Mouse (Mus musculus): ENCODE measurements around the gene Qsox1.
A peak's percentile ranks its signal among the peaks of the same experiment; 100 is the strongest.

Qsox1 gene

DNA sequence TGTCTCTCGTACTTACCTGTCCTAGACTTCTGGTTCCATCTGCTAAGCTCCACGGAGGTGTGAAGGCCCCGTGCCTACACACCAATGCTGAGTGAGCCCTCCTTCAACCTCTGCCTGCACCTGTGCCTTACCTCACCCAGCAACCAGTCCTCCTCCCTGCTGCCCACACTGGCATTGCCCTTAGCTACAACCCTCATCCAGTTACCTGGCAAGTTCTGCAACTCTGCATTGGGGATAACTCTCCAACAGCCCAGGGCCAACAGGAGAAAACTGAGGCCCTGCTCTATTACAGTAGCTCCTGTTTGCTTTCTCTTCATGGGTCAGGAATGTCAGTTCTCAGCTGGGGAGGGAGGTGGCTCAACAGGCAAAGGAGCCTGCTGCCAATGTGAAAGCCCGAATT, 14.7 kb downstream of the Qsox1 start:
- DNase-seq = no peak

DNA sequence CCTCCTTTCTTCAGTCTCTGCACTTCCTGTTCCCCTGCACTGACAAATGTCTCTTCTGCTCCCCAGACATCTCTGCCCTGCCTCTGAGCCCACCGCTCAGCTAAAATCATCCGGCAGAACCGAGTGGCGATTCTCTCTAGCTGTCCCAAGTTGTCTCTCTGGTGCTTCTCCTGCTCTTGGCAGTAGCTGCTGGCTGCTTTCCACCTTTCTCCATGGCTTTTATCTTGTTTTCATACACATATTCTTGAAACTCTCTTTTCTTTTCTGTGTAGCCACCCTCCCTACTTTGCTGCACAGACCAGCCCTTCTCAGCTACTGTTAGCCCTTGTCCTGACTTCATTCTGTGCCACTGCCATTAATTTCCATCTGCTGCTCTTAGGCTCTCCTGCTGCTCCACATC, 15.3 kb downstream of the Qsox1 start:
- no peak for DNase-seq

DNA sequence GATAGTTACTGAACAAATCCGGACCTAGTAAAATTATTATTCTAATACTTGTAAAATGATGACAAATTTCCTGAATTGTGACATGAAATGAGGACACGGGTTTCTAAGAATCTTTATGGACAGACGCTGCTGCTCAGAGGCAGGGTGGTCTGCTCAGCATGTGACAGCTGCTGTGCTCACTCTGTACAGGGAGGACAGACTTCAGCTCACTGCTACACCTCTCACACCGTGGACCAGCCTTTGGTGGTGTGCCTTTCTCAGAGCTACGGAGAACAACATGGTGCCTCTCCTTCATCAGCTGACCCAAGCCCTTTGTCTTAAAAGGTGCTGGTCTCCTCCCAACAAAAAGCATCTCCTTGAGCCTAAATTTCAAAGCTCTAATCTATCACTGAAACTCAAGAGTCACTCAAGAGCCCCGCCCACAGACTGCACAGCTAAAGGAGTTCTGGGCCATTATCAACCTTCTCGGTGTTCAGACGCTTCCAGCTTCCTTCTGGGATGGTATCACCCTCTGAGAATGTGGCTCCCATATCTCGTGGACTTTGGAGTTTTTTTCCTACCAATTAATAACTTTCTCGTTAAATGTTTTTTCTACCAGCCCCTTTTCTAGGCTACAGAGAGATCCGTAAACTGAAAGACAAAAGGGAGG, 15.8 kb downstream of the Qsox1 start:
- no peak for DNase-seq

DNA sequence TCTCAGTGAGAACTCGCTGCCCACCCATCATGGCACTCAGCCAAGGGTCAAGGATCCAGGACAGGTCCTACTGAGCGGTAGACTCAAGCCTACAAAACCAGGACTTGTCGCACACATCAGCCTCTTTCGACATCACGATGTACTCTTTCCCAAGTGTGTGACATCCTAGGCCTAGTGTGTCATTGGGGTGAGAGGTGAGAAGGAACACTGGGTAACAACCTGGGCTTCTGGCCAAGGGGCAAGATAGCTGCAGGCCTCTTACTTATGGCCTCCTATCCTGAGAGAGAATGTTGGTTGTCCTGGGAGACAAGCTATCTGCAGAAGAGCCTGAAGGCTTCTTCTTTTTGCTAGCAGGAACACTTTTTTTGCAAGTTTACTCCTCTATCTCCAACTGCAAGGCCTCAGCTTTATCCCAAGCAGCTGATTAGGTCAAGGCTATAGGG, 16.9 kb downstream of the Qsox1 start:
- peak in 1 of 2 experiments; percentile 35 for DNase-seq

DNA sequence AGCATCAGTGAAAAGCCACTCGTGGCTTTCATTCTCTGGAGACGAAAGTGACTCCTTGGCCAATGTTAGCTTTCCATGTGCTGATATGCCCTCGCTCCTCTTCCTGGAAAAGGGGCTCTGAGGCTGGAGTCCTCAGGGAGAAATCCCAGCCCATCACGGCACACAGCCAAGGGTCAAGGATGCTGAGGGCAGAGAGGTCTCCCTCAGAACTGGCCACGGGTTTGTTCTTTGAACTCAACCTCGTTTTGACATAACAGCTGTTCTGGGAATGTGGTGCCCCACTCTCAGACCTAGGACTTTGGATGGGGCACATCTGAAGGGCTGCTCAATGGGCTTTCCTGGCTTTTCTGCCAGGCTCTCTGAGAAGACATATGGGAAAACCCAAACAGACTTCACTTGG, 17.8 kb downstream of the Qsox1 start:
- peak in 1 of 2 experiments; percentile 45 for DNase-seq

DNA sequence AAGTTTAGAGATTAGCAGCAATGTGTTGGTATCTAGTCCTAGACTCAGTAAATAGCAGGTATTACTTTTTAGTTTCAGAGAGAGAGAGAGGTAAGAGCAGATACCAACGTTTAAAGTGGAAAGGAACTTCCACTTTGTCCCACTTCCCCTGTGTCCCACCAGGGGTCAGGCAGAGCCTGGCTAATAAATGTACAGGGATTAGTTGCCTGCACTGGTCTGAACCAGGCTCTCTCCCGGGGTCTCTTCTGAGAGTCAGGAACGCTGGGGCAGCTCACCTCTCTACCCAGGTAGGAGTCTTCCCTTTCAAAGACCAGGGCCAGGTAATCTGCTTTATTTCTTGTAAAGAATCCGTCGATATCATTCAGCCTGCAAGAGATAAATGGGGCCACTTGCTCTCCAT, 20.8 kb downstream of the Qsox1 start:
- peak in 1 of 2 experiments; percentile 19 for DNase-seq

DNA sequence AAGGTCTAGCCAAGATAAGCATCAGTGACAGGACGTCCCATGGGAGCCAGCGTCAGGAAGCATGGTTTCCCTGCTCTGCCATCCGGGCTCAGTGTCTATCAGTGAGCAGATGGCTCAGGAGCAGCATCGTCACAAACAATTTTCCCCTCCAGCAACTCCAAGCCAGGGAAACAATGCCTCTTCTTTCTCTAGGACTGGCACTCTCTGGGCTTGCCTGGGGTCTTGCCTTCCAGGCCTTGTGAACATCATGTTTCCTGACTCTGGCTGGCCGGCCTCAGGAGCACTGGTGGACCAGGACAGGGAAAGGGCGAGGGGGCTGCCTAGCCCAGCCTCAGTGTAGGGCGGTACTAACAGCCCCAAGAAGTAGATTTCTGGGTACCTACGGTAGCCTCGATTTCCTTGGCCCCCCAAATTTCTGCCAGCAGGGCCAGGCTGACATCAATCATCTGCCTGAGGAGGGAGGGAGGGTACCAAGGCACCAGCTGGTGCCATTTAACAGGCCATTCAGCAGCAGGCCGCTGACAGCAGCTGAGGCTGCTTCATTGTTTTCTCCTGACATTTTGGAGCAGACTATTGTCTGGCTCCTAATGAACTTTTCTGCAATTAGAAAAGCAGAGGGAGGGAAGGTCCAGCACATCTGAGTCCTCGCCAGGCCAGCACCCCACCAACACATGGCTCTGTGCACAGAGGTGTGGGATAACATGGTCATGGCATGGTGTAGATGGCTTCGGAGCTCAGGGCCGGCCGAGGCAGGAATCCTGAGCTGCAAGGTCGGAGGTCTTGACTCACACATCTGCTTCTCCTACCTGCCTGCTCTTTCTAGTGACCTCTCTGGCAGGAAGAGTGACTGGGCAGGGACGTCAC, 22.3 kb downstream of the Qsox1 start:
- DNase-seq = peak; percentile 23 to 27

DNA sequence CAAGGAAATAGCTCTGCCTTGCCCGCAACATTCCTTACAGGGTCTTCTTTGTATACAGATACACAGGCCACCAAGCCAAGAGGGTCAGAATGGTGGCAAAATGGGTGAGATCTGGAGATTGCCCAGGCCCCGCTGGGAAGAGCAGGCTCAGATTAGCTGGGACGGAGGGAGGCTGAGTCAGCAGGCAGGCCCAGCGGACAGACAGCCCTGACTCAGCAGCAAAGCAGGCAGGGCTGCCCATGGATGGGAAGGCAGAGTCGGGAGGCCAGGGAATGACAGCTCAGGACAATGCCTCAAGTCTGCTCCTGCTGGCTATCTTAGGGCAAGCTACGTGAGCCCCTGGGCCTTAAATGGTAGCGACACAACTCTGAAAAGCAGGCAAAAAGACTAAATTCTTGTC, 26.8 kb downstream of the Qsox1 start:
- peak; percentile 11 to 13 for DNase-seq

DNA sequence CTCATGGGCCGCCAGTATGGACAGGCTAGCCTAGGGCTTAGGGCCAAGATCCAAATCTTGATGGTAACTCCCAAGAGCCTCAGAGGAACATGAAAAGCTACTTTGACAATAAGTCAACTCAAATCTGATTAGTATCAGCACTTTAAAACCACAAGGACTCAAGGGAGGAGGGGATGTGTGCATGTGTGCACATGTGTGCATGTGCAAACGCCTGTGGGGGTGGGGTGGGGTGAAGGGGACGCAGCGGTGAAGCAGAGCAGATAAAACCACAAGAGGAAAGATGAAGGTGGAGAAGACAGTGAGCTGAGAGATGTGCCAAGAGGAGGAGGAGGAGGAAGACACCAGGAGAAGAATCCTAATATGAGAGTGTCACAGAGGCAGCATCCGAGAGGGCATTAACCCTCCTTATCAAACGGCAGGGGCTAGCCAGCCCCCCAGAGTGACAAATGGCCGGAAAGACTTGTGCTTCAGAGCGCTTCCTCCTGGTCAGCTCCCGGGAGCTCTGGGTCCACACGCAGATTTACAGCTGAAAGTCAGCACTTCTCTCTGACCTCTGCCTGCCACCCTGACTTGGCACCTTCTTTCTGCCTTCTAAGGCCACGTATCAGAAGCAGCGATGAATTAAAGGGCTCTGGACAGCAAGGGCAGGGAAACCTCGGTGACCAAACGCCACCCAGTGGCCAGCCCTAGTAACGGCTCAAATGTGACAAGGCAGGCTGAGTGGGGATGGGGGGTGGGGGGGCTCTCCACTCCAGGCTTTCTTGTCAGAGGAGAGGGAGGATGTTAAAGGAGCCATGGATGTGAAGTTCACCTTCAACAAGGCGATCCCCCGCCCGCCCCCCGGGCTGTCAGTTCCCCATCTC, 28.1 kb downstream of the Qsox1 start:
- DNase-seq = peak; percentile 70 to 81

DNA sequence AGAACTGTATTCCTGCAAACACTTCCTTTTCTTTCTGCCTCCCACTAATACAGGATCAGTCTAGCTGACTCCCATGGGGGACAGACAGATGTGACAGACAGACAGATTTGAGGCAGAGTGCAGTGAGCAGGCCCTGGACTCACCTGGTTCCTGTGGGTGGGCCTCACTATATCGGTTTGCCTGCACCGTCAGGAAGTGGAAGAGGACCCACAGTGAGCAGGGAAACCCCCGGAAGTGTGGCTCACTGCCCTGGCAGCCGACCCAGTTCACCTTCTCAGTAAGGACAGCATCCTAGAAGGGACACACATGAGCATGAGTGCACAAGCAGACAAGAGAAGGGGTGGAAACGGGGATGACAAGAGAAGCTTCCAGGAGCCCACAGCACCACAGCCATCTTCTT, 30.3 kb downstream of the Qsox1 start:
- DNase-seq = no peak

DNA sequence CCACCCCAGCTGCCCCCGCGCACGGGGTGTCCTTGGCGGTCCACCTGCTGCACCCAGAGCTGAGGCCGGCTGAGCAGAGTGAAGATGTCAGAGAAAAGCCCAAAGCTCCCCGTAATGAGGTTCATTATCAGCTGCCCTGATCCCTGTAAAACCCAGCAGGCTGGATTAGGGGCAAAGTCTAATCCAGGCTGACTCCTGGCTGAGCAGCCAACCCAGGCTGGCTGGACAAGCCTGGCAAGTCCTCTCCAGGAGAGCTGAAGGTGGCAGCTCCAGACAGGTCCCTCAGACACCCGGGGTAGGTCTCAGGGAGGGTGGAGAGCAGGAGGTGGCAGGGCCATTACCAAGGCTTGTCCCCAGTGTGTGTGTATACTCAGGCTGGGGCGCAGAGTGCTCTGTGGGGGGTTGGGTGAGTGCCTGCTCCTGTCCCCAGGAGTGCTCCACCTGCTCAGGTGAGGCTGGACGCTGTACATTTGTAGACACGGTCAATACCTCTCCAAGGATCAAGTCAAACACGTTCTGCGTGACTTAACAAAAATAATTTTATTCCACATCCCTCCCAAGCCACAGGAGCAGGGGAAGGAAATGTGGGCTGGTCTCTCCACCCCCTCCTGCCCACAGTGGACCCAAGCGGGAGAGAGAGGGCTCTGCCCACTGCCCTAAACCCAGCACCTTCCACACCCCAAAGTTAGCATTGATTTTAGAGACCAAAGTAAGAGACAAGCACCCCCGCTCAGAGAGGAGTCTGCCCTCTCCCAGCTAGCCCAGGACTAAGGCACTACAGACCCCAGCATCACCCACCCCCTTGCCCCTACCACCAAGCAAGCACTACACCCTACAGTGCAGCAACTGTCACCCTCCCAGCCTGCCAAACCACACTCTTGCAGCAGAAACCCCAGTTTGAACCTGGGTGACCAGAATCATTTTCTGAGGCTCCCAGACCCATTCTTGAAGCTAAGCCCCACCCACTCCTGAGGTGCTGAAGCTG, 34.8 kb downstream of the Qsox1 start:
- peak; percentile 71 for DNase-seq

DNA sequence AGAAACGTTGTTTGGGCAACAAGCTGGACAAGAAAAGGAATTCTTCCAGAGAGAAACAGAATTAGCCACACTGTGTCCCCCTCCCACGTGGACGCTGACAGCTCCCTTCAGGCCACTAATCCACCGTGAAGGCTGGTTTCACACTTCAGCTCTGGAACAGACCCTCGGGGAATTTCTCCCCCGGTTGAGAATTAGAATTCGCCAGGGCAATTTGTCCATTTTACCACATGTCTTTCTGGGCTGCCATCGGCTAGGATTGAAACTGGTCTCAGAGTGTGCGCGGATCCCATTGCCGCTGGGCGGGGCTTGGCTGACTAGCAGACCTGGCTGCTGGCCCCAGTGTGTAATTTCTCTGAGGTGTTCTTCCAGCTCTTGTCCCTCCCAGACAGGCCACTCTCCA, 53.5 kb downstream of the Qsox1 start:
- no peak for DNase-seq

DNA sequence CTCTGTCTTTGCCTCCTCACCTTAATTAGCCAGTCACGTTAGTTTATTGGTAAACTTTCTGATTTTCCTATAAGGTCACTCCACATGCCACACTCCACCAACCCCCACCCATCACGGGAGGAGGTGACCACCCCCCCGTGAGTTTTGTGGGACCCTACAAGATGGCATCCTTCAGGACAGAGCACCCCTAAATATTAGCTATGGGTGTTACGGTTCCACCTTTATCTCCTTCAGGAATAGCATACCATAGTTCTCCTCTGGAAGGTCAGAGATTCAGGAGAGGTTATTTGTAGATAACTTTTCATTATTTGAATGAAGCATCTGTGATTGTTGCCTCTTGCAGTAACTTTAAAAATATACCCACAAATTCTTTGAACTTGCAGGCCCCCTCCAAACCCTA, 54.0 kb downstream of the Qsox1 start:
- DNase-seq = no peak

DNA sequence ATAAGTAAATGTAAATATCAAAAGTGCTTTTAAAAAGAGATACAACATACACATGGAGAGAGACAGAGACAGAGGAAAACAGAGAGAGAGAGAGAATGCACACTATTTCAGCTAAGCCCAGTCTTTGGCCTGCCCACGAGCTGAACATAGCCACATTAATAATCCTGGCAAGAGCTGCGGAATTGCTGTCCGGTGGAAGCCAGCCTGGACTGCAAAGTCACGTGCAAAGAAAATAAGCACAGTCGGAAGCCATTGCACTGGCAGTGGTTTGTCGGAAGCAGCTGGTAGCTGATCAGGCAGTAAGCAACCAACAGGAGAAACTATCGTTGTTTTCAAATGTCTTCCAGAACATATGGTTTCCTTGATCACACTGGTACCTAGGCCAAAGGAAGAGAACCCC, 55.1 kb downstream of the Qsox1 start:
- no peak for DNase-seq

DNA sequence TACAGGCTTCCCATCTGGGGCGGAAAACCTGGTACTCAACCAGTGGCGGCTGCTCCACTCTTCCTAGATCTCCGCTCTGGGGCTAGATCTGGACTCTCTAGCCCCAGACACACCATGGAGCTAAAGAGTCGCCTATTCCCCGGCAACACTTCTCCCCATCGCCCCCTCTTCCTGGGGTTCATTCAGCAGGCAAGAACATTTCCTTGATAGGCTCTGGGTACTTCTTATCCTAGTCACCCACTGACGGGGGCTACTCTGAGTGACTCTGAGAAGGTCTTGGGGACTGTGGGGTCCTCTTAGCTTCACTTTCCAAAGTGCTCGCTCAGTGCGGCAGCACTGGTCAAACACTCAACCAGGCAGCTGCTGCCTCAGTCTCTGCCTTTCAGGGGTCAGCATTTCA, 59.3 kb downstream of the Qsox1 start:
- DNase-seq = no peak

DNA sequence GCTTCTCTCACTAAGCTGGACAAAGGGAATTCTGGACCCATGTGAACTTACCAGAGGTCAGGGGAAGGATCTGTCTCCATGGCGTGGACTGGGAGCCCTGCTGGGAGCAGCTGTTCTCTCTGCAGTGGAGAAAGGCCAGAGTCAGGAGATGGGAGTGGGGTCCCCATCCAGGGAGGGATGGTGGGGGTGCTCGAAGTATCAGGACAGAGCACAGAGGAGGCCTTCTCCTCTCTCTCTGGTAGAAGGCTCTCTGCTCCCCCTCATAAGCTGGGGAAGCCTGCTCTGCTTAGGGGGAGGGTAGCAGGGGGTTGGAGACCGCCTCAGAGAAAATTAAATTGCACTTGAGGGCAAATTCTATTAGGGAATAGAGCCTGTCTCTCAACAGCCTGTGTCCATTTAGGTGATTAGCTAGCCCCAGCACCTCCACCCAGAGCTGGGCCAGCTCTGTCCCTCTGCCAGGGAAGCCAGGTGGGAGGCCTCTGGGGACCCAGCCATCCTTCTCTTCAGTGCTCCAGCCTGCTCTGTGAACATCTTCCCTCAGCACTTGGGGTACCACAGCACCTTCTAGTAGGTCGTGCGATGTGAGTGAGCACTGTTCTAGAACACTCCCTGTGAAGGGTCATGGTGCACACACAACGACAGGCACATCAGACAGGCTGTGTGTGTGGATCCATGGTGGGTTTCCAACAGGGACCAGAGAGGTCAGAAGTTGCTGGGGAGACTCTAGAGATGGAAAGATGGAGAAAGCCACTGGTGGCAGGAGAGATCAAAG, 61.0 kb downstream of the Qsox1 start, which contains the start of gene Lhx4:
TSS of gene Lhx4 (minus strand) at position 201 of the 772 bp plus-strand sequence.
- DNase-seq = no peak

DNA sequence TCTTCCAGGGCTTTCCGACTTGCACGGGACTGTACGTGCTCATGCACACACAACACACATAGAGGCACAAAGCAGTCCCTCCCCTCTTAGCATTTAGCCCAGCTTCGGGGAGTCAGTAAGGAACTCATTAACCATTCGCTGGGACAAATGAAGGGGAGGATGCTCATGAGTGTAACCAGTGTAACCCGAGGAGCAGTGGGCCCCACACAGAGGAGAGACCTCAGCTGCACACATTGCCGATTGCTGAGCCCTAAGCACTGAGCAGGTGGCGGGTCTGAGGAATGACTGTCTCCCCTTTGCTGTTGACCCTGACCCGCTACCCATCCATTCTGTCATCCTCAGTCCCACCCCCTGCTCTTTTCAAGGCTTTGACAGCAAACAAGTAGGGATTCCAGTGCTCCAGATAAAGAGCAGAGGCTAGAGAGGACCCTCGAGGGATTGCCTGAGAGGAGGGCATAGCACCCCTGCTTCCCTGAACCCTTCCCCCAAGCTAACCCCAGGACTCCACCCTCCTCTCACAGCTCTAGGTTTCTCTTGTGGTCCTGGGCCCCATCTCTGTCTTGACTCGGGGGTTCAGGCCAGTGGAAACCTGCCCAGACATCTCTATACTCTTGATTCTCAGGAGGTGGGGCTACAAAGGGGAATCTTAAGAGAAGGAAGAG, 62.0 kb downstream of the Qsox1 start:
- DNase-seq = no peak

DNA sequence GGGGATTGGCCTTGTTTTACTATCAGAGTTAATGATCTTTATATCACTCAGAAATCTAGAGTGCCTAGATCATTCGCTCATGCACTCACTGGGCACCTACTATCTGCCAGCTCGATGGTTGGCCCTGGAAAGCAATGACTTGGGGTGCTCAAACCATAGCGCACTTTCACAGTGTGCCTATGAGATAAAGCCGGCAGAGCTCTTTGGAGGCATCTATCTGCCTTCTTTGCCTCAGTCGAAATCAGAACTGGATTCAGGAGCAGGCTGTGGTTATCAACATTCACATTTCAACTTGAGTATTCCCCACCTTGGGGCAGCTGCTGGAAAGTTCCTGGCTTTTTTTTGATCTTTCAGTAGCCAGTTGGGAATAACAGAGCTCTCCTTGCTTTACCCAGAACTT, 64.8 kb downstream of the Qsox1 start:
- no peak for DNase-seq

DNA sequence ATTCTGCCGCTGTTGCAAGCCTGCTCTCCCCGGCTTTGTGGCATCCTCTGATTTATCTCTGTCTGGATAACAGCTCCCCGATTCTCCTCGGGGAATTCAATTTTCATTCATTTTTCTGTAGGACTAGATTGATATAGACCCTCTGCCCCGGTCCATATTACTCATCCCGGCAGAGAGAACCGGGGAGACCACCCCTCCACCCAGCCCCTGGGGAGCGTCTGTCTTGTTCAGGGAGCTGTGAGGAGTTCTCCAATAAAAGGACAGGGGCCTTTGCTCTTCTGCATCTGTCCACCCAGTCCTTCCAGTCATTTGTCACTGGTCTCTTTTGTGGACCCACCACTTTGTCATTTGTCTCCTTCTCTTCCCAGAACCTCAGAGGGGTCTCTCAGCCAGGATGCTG, 65.7 kb downstream of the Qsox1 start:
- DNase-seq = no peak
